Mouse (Mus musculus): ENCODE results near the gene Slc25a35. TPM values are rescaled to one million over a fixed set of nuclear protein-coding genes. Genes with fewer than 3 reads are reported as not detected.
A peak's percentile ranks its signal among the peaks of the same experiment; 100 is the strongest.
"Not testable (repeated sequence)": the region's sequence is repeated elsewhere in the genome, so short reads cannot be mapped to it uniquely, and the experiment has no call there.

The Slc25a35 gene
- polyA plus RNA-seq (2015; fragmentation: Nextera tagmentation; extraction: Ambion mirVana): 1.5 and 1.7 TPM in 2 replicates

- under 1% methylated on average over 50 of the region's 50 CpGs for WGBS
Measured at GRCm38 (mm10) chr11:68967337-68968282, at the start of gene Slc25a35. TSS of gene Slc25a35 (plus strand) at chr11:68968131.

GRCm38 (mm10) chr11:68923191-68923590 lies 44.7 kb upstream of the Slc25a35 start:
- Histone ChIP-seq H3K36me3 (no peaks in the 10 kb centered on the region), H3K4me1 (no peaks in the 10 kb centered on the region), H3K4me2 (replicated peaks) (no peak overlapping the region), H3K27me3 (no peaks in the 10 kb centered on the region), H3K9me3 (no peaks in the 10 kb centered on the region), H3K9ac (replicated peaks) (no peak overlapping the region), H3K4me3 (no peak overlapping the region), H3K27ac (replicated peaks) (no peak overlapping the region)
- WGBS: 63% methylated on average over 3 of the region's 3 CpGs
- ATAC-seq (replicated peaks): no peak

More at GRCm38 (mm10) chr11:68967337-68968282, at the start of gene Slc25a35:
- ATAC-seq (replicated peaks): peak; percentile 95
- Histone ChIP-seq H3K36me3 (no peaks in the 10 kb centered on the region), H3K9ac (replicated peaks) (peak within 1 kb of the TSS; percentile 64), H3K27ac (replicated peaks) (peak within 1 kb of the TSS; percentile 55), H3K4me3 (peak within 1 kb of the TSS; percentile 53), H3K27me3 (no peaks in the 10 kb centered on the region), H3K4me2 (replicated peaks) (peak within 1 kb of the TSS; percentile 91), H3K4me1 (peaks cover 13% of the 10 kb centered on the region), H3K9me3 (no peaks in the 10 kb centered on the region)

DNA sequence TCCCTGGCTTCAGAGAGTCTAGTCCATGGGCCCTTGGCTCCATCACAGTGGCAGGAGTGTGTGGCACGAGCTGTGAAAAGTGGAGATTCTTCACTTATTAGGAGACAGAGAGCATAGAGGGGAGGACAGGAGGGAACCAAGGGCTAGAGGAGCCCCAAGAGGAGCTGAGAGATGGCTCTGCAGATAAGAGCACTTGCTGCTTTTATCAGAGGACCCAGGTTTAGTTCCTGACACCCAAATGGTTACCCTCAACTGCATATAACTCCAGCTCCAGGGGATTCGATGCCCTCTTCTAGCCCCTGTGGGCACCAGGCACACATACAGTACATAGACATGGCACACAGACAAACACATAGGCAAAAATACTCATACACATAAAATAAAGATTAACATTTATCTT lies 43.2 kb upstream of the Slc25a35 start:
- no peak overlapping the region for H3K9ac ChIP-seq (replicated peaks)
- no peak overlapping the region for H3K4me2 ChIP-seq (replicated peaks)
- no peak overlapping the region for H3K27ac ChIP-seq (replicated peaks)
- no peaks in the 10 kb centered on the region for H3K27me3 ChIP-seq
- WGBS: 84% methylated on average over 2 of the region's 2 CpGs
- ATAC-seq (replicated peaks): no peak
- no peaks in the 10 kb centered on the region for H3K36me3 ChIP-seq
- no peaks in the 10 kb centered on the region for H3K9me3 ChIP-seq
- H3K4me1 ChIP-seq: no peaks in the 10 kb centered on the region
- H3K4me3 ChIP-seq: no peak overlapping the region

DNA sequence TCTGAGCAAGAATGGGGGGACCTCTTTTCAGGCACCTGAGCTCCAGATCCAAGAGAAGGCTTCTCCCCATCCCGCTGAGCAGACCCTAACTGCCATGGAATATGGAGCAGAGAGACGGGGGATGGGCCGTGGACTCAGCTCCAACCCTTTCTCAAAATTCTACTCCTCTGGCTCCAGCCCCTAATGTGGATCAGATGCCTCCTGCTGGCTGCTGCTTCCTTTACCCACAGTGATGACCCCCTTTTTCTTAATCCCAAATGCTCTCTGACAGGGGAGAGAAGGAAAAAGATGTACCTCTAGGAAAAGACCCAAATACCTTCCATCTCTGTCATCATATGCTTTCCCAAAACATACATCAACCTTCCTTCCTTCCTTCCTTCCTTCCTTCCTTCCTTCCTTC lies 41.0 kb upstream of the Slc25a35 start, which contains the start of gene Odf4:
Odf4 (minus strand) TSS at position 101 of the 400 bp plus-strand sequence.
- no peak for ATAC-seq (replicated peaks)
- Histone ChIP-seq H3K36me3 (no peaks in the 10 kb centered on the region), H3K9me3 (no peaks in the 10 kb centered on the region), H3K27me3 (no peaks in the 10 kb centered on the region), H3K27ac (replicated peaks) (no peak within 1 kb of the TSS), H3K4me3 (no peak within 1 kb of the TSS), H3K4me2 (replicated peaks) (no peak within 1 kb of the TSS), H3K9ac (replicated peaks) (no peak within 1 kb of the TSS), H3K4me1 (no peaks in the 10 kb centered on the region)
- 76% methylated on average over 3 of the region's 3 CpGs for WGBS

DNA sequence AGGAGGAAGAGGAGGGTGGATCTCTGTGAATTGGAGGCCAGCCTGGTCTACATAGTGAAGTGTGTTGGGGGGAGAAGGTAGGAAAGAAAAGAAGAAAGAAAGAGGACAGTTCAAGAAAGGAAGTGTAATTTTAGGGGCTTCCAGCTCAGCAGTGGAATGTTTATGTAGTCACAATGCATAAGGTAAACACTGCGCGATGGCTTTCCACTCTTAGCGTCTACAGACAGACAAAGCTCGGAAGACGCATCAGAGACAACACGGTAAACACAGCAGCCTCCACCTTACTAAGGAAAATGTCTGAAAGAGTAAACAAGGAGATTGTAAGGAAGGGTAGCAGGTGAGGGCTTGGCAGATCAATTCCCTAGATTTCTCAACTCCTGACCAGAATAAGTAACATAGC lies 38.0 kb upstream of the Slc25a35 start:
- Histone ChIP-seq H3K27me3 (no peaks in the 10 kb centered on the region), H3K4me2 (replicated peaks) (no peak overlapping the region), H3K27ac (replicated peaks) (no peak overlapping the region), H3K36me3 (no peaks in the 10 kb centered on the region), H3K4me1 (0 out of 2 replicates have a peak, but pooled peaks cover 4% of the 10 kb centered on the region), H3K9ac (replicated peaks) (no peak overlapping the region), H3K4me3 (no peak overlapping the region), H3K9me3 (no peaks in the 10 kb centered on the region)
- WGBS: 88% methylated on average over 6 of the region's 6 CpGs
- no peak for ATAC-seq (replicated peaks)

DNA sequence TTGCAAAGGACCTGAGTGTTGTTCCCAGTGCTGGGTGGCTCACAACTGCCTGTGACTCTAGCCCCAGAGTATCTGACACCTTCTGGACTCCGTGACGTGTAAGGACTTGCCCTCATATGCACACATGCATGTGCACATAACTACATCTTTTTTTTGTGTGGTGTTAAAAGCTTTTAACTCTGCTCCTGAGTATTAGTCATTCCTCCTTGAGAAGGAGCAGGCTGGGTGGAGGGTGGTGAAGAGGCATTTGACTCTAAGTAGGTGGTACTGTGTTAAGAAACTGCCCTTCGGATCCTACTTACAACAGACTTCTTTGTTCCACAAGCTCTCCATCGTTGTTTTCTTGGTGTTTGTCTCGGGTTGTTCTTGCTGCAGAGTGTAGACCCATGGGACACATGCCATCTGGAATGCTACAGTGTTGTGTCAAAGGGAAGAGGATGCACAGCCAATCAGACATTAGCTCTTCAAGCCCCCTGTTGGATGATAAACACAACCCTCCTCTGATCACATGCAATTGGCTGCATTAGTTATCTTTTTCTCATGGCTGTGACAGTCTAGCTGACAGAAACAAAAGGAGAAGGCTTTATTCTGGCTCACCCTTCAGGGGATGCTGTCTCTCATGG lies 33.9 kb upstream of the Slc25a35 start:
- no peak overlapping the region for H3K4me3 ChIP-seq
- 69% methylated on average over 5 of the region's 5 CpGs for WGBS
- no peak overlapping the region for H3K4me2 ChIP-seq (replicated peaks)
- no peaks in the 10 kb centered on the region for H3K9me3 ChIP-seq
- H3K36me3 ChIP-seq: no peaks in the 10 kb centered on the region
- no peaks in the 10 kb centered on the region for H3K27me3 ChIP-seq
- H3K9ac ChIP-seq (replicated peaks): no peak overlapping the region
- ATAC-seq (replicated peaks): 0 out of 2 replicates have a peak, but pooled peaks have one; percentile 32
- H3K4me1 ChIP-seq: peaks cover 5% of the 10 kb centered on the region; the same call in 1 of the 2 replicates
- peak overlapping the region; percentile 15; the same call in 1 of the 2 replicates for H3K27ac ChIP-seq (replicated peaks)

- 91% methylated on average over 4 of the region's 4 CpGs for whole genome bisulfite sequencing
- ATAC-seq (replicated peaks); H3K4me3 ChIP-seq; H3K27ac ChIP-seq (replicated peaks); H3K4me2 ChIP-seq (replicated peaks); H3K36me3 ChIP-seq; H3K9ac ChIP-seq (replicated peaks); H3K27me3 ChIP-seq; H3K9me3 ChIP-seq: not testable (repeated sequence)
- peaks cover 24% of the 10 kb centered on the region for H3K4me1 ChIP-seq
Measured at GRCm38 (mm10) chr11:68936951-68937350, 31.0 kb upstream of the Slc25a35 start.

DNA sequence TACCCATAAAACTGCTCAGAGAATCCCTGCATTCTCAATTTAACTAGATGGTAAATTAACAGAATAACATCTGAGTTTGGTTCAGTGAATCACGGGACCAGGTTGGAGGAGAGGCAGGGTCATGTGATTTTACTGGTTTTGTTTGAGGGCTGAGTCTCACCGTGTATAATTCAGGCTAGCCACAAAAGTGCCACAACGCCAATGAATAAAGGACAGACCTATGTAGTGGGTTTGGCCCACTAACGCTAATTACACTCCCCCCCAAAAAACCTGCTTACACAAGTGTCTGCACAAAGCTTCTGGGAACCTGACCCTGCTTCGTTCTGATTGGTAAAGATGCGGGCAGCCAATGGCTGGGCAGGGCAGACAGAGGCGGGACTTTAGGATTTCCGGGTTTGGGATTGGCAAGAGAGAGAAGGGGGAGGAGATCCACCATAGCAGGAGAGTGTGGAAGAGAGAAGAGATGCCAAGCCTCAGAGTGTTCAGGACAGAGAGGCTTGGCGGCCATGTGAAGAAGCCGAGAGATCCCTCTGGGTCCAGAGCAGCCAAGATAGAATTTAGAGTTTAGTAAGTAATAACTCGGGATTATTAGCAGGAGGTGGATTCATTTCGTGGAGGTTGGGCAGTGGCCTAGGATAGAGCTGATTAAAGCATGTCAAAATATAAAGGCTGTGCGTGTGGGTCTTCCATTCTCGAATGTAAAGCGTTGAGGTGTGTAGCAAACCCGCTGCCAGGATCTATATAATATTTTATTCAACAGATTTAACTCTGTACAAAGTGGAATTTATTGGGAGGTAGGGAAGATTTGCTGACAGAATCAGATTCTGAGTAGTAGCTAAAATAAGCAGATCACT lies 28.3 kb upstream of the Slc25a35 start:
- Histone ChIP-seq H3K9ac (replicated peaks) (peak overlapping the region; percentile 72), H3K4me2 (replicated peaks) (peak overlapping the region; percentile 59), H3K27ac (replicated peaks) (peak overlapping the region; percentile 89), H3K27me3 (no peaks in the 10 kb centered on the region), H3K36me3 (no peaks in the 10 kb centered on the region), H3K4me3 (peak overlapping the region; percentile 55), H3K4me1 (peaks cover 20% of the 10 kb centered on the region), H3K9me3 (no peaks in the 10 kb centered on the region)
- ATAC-seq (replicated peaks): peak; percentile 100
- WGBS: under 1% methylated on average over 16 of the region's 16 CpGs

DNA sequence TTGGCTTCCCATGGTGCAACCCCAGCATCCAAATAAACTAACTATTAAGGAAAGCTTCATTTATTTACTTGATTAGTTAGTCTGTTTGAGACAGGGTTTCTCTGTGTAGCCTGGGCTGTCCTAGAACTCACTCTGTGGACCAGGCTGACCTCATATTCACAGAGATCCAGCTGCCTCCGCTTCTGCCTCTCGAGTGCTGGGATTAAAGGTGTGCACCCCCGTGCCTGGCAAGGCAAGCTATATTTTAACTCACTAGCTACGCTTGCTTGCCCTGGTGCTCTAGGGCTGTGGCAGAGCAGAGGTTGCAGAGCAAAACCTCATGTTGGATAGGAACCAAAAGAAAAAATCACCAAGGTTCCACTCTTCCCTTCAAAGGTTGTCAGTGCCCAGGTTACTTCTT lies 27.4 kb upstream of the Slc25a35 start:
- H3K36me3 ChIP-seq: no peaks in the 10 kb centered on the region
- peak overlapping the region; percentile 89 for H3K27ac ChIP-seq (replicated peaks)
- no peaks in the 10 kb centered on the region for H3K27me3 ChIP-seq
- H3K9me3 ChIP-seq: no peaks in the 10 kb centered on the region
- peak overlapping the region; percentile 72 for H3K9ac ChIP-seq (replicated peaks)
- ATAC-seq (replicated peaks): no peak
- peak overlapping the region; percentile 55 for H3K4me3 ChIP-seq
- WGBS: 54% methylated on average over 4 of the region's 4 CpGs
- H3K4me2 ChIP-seq (replicated peaks): peak overlapping the region; percentile 59
- peaks cover 20% of the 10 kb centered on the region for H3K4me1 ChIP-seq

- peaks cover 20% of the 10 kb centered on the region for H3K4me1 ChIP-seq
- 90% methylated on average over 8 of the region's 8 CpGs for WGBS
- no peaks in the 10 kb centered on the region for H3K9me3 ChIP-seq
- no peak overlapping the region for H3K9ac ChIP-seq (replicated peaks)
- H3K27ac ChIP-seq (replicated peaks): no peak overlapping the region
- H3K4me3 ChIP-seq: no peak overlapping the region
- ATAC-seq (replicated peaks): no peak
- H3K4me2 ChIP-seq (replicated peaks): no peak overlapping the region
- no peaks in the 10 kb centered on the region for H3K36me3 ChIP-seq
- H3K27me3 ChIP-seq: no peaks in the 10 kb centered on the region
Measured at GRCm38 (mm10) chr11:68942731-68943130, 25.2 kb upstream of the Slc25a35 start.

- WGBS: 88% methylated on average over 2 of the region's 2 CpGs
- no peak for ATAC-seq (replicated peaks)
- Histone ChIP-seq H3K27ac (replicated peaks) (no peak overlapping the region), H3K9ac (replicated peaks) (no peak overlapping the region), H3K4me3 (no peak overlapping the region), H3K36me3 (no peaks in the 10 kb centered on the region), H3K27me3 (no peaks in the 10 kb centered on the region), H3K4me1 (peaks cover 11% of the 10 kb centered on the region), H3K9me3 (no peaks in the 10 kb centered on the region), H3K4me2 (replicated peaks) (no peak overlapping the region)
Measured at GRCm38 (mm10) chr11:68945245-68945644, 22.7 kb upstream of the Slc25a35 start.

Data from forebrain, embryonic 15.5 days (tissue).